18 mouse cellular contexts compared by ENCODE assay signal in the genomic region with DNA sequence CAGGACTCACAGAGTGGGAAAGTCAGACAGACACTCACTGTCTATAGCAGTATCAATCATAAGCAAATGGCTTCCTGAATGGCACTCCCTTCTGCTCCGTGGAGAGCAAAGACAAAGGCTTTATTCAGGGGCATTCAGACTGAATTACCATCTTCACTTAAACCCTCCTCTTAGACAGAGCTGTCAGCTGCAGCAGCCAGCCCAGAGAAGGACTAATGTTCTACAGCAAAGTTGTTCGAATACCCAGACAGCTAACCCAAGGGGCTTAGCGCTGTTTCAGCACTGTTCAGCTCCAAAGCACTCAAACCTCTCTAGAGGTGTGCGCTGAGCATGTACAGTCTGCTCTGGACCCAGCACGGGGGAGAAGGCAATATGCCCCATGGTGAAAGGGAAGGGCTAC. TPM values are rescaled to one million over a fixed set of nuclear protein-coding genes. Genes with fewer than 3 reads are reported as not detected.
DNase-seq lines count a peak whose midpoint lies in the region; ATAC-seq lines count a peak whose summit lies in the region.
"Had no signal": no experiment of that assay in that cellular context is flagged by ENCODE, and none has a peak within 500 bp of the region (broad histone marks: within the 10 kb centered on the region; RNA-seq: fewer than 3 reads in every experiment).

No protein-coding gene starts in this region.

- H3K9me3 ChIP-seq in embryonic facial prominence, embryonic 11.5 days (replicated peaks; ENCODE audit: control insufficient read depth, low read length), result no peaks in the 10 kb centered on the region
- no peaks in the 10 kb centered on the region for H3K9me3 ChIP-seq in embryonic facial prominence, embryonic 10.5 days
- H3K9me3 ChIP-seq in neural tube, embryonic 12.5 days, result no peaks in the 10 kb centered on the region
- H3K9me3 ChIP-seq in hindbrain, embryonic 13.5 days, result no peaks in the 10 kb centered on the region
- H3K9me3 ChIP-seq: heart, embryonic 10.5 days; limb, embryonic 15.5 days; neural tube, embryonic 13.5 days had no signal

- 61% methylated on average over 5 of the region's 5 CpGs for WGBS in embryonic facial prominence, embryonic 11.5 days
- 55% methylated on average over 5 of the region's 5 CpGs for WGBS in embryonic facial prominence, embryonic 10.5 days
- WGBS in neural tube, embryonic 12.5 days, result 38% methylated on average over 5 of the region's 5 CpGs
- WGBS in hindbrain, embryonic 13.5 days, result 43% methylated on average over 5 of the region's 5 CpGs

- H3K36me3 ChIP-seq in embryonic facial prominence, embryonic 11.5 days (replicated peaks; ENCODE audit: control insufficient read depth, insufficient read depth, low read depth, low read length), result no peaks in the 10 kb centered on the region
- no peaks in the 10 kb centered on the region for H3K36me3 ChIP-seq in embryonic facial prominence, embryonic 10.5 days (replicated peaks)
- H3K36me3 ChIP-seq in neural tube, embryonic 12.5 days, result no peaks in the 10 kb centered on the region
- no peaks in the 10 kb centered on the region for H3K36me3 ChIP-seq in hindbrain, embryonic 13.5 days
- H3K36me3 ChIP-seq: heart, embryonic 10.5 days; limb, embryonic 15.5 days; neural tube, embryonic 13.5 days had no signal

- H3K27ac ChIP-seq in embryonic facial prominence, embryonic 11.5 days (replicated peaks; ENCODE audit: low read depth, low read length), result no peak overlapping the region
- H3K27ac ChIP-seq in embryonic facial prominence, embryonic 10.5 days (replicated peaks), result no peak overlapping the region
- H3K27ac ChIP-seq in neural tube, embryonic 12.5 days, result no peak overlapping the region
- peak overlapping the region; percentile 8; the same call in 1 of the 2 replicates for H3K27ac ChIP-seq in hindbrain, embryonic 13.5 days
- H3K27ac ChIP-seq: heart, embryonic 10.5 days; limb, embryonic 15.5 days; neural tube, embryonic 13.5 days had no signal

- H3K4me2 ChIP-seq in embryonic facial prominence, embryonic 11.5 days (ENCODE audit: low read depth, low read length), result no peak overlapping the region
- peak overlapping the region; percentile 17 for H3K4me2 ChIP-seq in neural tube, embryonic 12.5 days (replicated peaks)
- H3K4me2 ChIP-seq in hindbrain, embryonic 13.5 days, result no peak overlapping the region
- H3K4me2 ChIP-seq: limb, embryonic 15.5 days; neural tube, embryonic 13.5 days had no signal

- DNase-seq in embryonic facial prominence, embryonic 11.5 days (ENCODE audit: low spot score), result no peak
- DNase-seq in embryonic facial prominence, embryonic 10.5 days (ENCODE audit: low spot score), result no peak
- no peak for DNase-seq in neural tube, embryonic 10.5 days (ENCODE audit: extremely low spot score, low spot score)
- no peak for DNase-seq in frontal cortex, adult 2 months (ENCODE audit: extremely low spot score in 1 of 2, low spot score in 1 of 2)
- DNase-seq in kidney, postnatal 14 days, result no peak
- no peak for DNase-seq in cerebellum, postnatal 4 days (ENCODE audit: low spot score in 2 of 2)
- DNase-seq: adrenal gland, postnatal 36 days; cerebellum, adult 8-10 months; heart, postnatal 14 days; kidney, adult 9 months; lung, postnatal 14 days; thymus, postnatal 36 days had no signal

- H3K27me3 ChIP-seq in embryonic facial prominence, embryonic 11.5 days (ENCODE audit: control insufficient read depth, insufficient read depth, low read length), result no peaks in the 10 kb centered on the region
- no peaks in the 10 kb centered on the region for H3K27me3 ChIP-seq in embryonic facial prominence, embryonic 10.5 days (replicated peaks; ENCODE audit: low read depth, poor library complexity, severe bottlenecking)
- no peaks in the 10 kb centered on the region for H3K27me3 ChIP-seq in neural tube, embryonic 12.5 days (replicated peaks)
- H3K27me3 ChIP-seq in hindbrain, embryonic 13.5 days, result no peaks in the 10 kb centered on the region
- H3K27me3 ChIP-seq: CH12.LX; limb, embryonic 15.5 days; neural tube, embryonic 13.5 days had no signal

- no peaks in the 10 kb centered on the region; the same call in 1 of the 2 replicates for H3K4me1 ChIP-seq in embryonic facial prominence, embryonic 11.5 days (ENCODE audit: control insufficient read depth, insufficient read depth, low read length)
- peaks cover 68% of the 10 kb centered on the region for H3K4me1 ChIP-seq in embryonic facial prominence, embryonic 10.5 days
- H3K4me1 ChIP-seq in neural tube, embryonic 12.5 days, result peaks cover 53% of the 10 kb centered on the region
- peaks cover 54% of the 10 kb centered on the region for H3K4me1 ChIP-seq in hindbrain, embryonic 13.5 days (replicated peaks)
- H3K4me1 ChIP-seq: limb, embryonic 15.5 days had no signal

- H3K4me3 ChIP-seq in embryonic facial prominence, embryonic 11.5 days (ENCODE audit: low read depth, low read length), result no peak overlapping the region
- H3K4me3 ChIP-seq in embryonic facial prominence, embryonic 10.5 days, result no peak overlapping the region
- H3K4me3 ChIP-seq in neural tube, embryonic 12.5 days, result no peak overlapping the region
- H3K4me3 ChIP-seq in hindbrain, embryonic 13.5 days, result no peak overlapping the region
- H3K4me3 ChIP-seq: heart, embryonic 10.5 days; limb, embryonic 15.5 days; neural tube, embryonic 13.5 days had no signal

- 0 out of 2 replicates have a peak, but pooled peaks have one; percentile 8 for ATAC-seq in embryonic facial prominence, embryonic 11.5 days (replicated peaks; ENCODE audit: insufficient number of reproducible peaks, low FRiP score, low TSS enrichment, low read depth)
- 0 out of 2 replicates have a peak, but pooled peaks have one; percentile 5 for ATAC-seq in neural tube, embryonic 12.5 days (ENCODE audit: low FRiP score, low read depth)
- ATAC-seq in hindbrain, embryonic 13.5 days (ENCODE audit: low FRiP score), result no peak

- H3K9ac ChIP-seq in embryonic facial prominence, embryonic 11.5 days (replicated peaks; ENCODE audit: low read length), result no peak overlapping the region
- no peak overlapping the region for H3K9ac ChIP-seq in neural tube, embryonic 12.5 days
- H3K9ac ChIP-seq in hindbrain, embryonic 13.5 days, result no peak overlapping the region
- H3K9ac ChIP-seq: limb, embryonic 15.5 days had no signal

RNA-seq across cellular contexts. Expression of a gene that starts 32.1 kb away (rescaled TPM):
- 11.3 and 13.1 TPM in 2 replicates for polyA plus RNA-seq in embryonic facial prominence, embryonic 11.5 days (2014; fragmentation: Nextera tagmentation; extraction: Ambion mirVana)
- 12.2 and 16.4 TPM in 2 replicates for polyA plus RNA-seq in embryonic facial prominence, embryonic 10.5 days (2016; fragmentation: Nextera tagmentation; extraction: Ambion mirVana)
- 23.4 and 26.5 TPM in 2 replicates for polyA plus RNA-seq in neural tube, embryonic 12.5 days (2016; fragmentation: Nextera tagmentation; extraction: Ambion mirVana)
- 19.0 and 22.4 TPM in 2 replicates for polyA plus RNA-seq in hindbrain, embryonic 13.5 days (2015; fragmentation: Nextera tagmentation; extraction: Ambion mirVana)
- 31.0 and 31.3 TPM in 2 replicates for polyA plus RNA-seq in frontal cortex, adult 2 months (2012; rRNA removed)
